Mouse (Mus musculus): ENCODE data around the gene Sorcs2.
A peak's percentile ranks its signal among the peaks of the same experiment; 100 is the strongest.

Gene Sorcs2

DNA sequence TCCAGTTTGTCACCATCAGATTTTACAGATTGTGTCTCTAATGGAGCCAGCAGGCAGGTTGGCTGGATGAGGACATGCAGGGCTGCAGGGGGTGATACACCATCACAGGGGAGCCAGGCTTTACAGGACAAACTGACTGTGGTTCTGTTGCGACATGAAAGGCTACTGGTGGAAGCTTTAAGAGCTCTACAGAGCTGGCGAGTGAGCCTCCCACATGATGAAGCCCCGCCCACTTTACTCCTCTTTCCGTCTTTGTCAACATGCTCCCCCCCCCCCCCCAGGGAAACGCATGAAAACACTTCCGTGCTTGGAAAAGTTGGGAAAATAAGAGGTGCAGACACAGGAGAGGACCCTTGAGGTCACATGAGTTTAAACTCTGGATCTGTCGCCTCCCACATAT is 219.7 kb downstream of the Sorcs2 start:
- DNase-seq (ENCODE audit: low spot score) = no peak

DNA sequence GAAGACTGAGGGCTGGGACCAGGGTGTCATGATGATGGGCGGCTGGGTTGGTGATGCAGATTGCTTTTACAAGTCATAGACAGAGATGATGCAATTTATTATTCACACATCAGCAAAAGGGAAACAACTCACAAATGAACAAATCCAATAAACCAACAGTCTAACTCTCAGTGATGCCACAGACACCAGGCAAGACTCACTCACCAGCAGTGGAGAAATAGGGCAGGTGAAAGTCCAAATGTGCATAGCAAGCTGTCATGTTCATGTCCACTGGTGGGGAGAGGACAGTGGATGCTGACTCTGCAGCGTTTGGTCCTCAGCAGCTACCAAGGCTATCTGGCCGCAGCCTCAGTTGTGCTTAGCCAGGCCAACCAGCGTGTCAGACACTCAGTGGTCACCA is 221.1 kb downstream of the Sorcs2 start:
- DNase-seq (ENCODE audit: low spot score) = no peak

DNA sequence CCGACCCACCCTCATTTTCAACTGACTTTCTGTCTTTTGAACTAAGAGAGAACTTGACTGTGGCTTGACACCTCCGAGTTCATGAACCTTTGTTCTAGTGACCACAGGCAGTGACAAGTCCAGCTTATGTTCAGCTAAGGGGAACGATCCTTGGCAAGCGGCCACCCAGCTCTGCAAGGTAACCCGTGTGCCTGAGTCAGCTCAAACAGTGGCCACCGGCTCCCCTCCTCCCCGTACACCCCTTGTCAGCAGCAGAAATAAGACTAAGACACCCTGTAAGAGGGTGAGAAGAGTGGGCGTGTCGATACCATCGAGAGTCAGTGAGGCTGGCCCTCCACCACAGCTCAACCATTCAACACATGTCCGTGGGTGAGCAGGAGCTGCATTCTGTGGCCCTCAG is 221.5 kb downstream of the Sorcs2 start:
- DNase-seq (ENCODE audit: low spot score) = no peak

DNA sequence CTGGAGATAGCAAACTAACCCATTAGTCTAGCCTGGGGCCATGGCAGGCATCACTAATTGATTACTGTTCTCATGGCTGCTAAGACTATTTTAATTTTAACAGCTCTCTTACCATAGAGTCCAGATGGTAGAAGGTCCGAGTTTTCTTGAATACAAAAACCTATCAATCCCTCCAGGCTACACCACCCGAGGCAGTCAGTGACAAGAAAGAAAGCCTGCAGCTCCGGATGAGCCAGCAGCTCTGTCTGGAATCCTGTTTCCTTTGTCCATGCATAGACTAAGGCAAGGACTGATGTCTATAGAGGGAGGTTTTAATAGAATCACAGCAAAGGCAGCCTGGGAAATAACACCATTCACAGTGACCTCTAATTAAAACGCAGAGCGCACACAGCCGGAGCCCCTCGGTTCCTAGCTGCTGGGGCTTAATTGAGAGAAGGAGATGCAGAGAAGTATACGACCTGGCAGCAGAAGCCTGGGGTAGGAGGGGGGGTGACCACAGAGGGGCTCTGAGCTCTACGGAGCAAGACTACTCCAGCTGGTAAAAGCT is 223.3 kb downstream of the Sorcs2 start:
- no peak for DNase-seq (ENCODE audit: low spot score)

DNA sequence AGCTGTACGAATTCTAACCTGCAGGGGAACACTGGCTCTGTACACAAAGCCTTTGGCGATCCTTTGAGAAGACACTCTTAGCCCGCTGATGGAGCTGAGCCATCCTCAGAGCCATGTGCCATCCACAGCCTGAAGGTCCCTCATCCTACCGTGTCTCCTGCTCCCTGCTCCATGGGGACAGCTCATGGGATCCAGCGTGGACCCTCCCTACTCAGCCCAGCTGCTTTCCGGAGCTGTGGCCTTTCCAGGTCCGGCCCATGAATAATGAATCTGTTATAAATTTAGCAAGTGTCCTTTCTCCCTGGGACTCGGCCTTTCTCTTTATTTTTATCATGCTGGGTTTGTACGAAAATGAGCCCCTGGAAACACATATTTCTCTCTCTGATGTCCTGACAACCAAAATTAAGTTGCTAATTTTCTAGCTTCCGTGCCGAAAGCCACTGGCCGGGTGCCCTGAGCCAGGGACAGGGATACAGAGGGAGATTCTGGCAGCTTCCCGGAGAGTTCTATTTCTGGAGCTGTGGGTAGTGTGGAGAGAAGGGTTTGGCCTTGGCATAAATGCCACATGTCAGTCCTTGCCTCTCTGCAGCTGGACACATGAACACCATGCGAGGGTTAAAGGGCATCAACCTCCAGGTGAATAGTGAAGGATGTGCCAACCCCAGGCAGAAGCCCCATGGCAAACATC is 228.8 kb downstream of the Sorcs2 start:
- DNase-seq (ENCODE audit: low spot score) = peak; percentile 16

DNA sequence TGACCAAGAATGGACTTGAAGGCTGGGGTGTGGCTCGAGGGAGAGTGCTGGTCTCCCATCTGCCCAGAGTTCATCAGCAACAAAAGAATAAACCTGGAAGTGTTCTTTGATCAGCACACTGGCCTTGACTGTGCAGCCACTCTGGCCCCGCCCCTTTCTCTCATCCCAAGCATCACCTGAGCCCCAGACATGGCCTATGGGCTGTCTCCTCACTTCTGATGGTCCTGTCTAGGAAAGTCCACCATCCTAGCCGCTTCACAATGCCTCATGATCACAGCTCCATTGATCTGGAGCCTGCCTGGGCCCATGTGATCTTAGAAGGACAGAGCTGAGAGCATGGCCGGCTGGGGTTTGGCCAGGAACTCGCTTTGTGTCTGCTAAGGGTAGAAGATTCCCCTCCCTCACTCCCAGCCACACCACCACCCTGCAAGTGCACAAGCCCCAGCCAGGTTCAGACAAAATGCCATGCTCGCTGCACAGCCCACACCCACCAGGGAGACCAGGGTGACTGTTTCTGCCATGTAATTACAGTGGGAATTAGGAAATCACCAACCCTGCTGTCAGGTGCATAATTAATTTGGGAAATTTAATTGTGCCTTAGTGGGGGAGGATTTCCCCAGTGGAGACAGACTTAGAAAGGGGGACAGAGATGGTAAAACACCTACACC is 231.5 kb downstream of the Sorcs2 start:
- no peak for DNase-seq (ENCODE audit: low spot score)

DNA sequence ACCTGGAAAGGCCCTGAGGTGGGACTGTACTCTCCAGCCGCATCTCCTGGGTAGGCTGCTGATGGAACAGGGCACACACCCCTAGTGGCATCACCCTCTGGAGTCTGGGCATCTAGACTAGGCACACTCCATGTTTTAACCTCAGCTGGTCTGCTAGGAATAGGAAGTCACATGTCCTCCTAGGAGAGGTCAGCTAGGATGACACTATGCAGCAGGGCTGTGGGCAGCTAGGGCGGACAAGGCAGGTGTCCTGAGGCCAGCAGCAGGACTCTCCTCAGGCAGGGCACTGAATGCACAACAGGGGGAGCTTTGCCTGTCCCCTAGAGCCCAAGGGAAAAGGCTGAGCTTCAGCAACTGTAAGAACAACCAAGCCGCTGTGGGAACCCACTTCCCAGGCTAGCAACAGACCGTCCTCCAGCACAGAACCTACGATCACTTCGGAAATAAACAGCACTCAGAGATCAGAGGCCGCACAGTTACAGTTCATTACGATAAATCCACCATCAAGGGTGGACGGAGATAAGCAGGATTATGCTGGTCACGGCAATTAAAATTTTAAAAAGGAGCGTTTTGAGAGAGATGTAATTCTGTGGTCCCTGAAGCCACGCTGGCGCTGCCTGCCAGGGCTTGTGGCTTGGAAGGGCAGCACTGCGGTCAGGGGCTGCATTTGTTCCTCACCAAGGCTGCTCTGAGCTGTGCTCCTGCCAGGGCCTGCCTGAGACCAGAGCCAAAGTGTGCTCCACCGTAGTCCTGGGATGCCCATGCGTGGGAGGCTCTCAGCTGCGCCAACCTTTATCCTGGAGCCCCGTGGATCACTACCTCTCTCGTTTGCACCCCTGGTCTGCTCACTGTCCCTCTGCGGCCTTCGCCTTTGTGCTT is 232.3 kb downstream of the Sorcs2 start:
- DNase-seq (ENCODE audit: low spot score) = no peak

DNA sequence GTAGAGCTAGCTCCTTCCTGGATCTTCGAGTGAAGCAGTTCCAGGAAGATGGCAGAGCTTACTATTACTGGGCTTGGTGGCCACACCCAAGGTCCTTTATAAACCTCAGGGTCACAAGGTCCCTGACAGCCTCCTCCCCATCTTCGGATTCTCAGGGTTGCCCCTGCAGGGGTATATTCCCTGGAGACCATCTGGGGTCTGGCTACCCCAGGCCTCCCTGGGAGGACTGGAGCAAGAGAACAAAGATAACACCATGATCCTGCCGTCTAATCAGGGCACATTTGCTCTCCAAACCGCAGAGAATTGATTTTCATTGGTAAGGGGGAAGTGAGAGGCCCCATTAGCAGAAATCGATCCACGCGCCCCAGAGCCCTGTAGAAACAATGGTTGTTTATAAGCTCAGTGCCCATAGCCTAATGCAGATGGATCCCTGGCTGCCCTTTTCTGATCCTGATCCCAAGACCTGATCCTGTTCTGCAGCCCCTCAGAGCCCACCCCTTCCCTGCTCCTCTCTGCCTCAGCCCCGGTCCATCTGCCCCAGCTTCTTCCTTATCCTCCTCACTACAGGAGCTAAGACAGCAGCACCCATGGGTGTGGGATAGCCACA is 243.0 kb downstream of the Sorcs2 start:
- DNase-seq (ENCODE audit: low spot score) = no peak

DNA sequence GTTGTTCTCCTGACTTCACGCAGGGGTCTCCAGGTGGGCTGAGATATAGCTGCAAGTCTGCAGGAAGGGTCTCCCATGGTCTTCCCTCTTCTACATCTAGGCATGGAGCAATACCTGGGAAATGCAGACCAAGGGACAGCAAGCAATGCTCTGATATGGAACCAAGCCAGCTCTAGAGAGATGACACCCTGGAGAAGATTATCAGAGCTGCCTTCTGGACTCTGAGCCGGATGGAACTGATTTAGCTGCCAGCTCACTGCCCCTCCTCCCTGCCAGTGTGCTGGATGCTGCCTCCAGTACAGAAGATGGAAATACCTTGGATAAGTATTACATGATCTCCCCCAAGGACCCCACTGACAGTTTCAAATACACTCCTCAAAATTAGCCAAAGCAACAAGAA is 244.7 kb downstream of the Sorcs2 start:
- no peak for DNase-seq (ENCODE audit: low spot score)

DNA sequence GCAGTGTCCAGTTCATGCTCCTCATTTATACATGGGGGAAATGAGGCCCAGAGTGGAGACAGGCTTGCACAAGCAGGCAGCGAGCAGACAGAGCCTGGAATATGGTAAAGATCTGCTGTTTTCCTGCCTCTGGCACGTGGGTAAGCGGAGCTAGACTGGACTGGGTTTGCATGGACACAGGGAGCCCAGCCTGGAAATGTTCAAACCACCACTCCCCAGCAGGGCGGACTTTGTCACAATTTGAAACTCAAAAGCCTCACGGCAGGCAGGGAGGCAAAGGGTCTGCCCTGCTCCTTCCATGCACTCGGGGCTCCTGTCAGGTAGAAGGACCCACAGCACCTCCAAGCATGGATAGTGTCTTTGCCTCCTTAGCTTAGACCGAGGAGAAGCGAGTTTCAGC is 246.9 kb downstream of the Sorcs2 start:
- no peak for DNase-seq (ENCODE audit: low spot score)

DNA sequence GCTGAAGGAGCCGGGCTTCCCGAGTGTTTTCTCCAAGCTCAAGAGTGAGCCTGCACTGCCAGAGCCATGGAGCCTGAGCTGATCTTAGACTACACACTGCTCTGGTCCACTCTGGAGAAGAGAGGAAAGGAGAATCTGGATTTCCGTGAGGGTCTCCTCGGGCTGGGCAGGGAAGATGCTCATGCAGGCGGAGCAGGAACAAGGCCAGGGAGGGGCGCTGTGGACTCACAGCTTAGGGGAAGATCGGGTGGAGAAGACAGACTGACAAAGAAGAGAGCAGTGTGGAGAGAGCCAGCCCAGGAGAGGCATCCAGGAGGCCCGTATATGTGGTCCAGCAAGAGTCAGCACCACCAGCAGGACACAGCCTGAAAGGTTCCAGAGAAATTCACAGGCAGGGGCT is 248.8 kb downstream of the Sorcs2 start:
- DNase-seq (ENCODE audit: low spot score) = no peak

DNA sequence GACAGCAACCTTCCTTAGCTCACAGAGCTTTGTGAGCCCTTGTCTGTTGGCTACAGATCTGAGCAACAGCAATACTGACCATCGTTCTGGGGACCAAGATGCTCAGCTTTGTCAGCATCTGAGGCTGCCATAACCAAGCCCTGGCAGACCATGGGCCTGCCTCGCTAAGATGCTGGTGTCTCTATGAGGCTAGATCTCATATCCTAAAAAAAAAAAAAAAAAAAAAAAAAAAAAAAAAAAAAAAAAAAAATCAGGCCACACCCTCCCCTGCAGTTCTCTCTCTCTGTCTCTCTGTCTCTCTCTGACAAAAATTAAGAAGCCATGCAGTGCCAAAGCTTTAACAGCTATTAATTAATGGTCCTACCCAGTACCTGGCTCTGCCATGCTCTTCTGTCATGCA is 251.3 kb downstream of the Sorcs2 start:
- no peak for DNase-seq (ENCODE audit: low spot score)

DNA sequence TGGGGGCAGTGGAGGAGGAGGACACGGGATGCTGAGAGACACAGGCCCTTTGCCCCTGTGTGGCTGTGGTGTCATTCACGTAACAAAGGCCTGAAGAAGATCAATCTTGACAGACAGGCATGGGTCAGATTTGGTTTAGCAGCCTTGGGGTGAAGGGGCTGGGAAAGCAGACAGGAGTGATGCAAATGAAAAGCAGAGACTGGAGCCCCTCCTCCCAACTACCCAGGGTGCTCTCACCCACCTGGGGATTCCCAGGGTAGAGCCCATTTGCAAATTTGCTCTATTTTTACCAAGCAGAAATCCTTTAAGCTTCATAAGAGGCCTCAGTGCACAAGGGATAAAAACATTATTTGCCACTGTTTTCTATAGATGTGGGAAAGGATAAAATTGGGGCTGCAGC is 253.4 kb downstream of the Sorcs2 start:
- no peak for DNase-seq (ENCODE audit: low spot score)

DNA sequence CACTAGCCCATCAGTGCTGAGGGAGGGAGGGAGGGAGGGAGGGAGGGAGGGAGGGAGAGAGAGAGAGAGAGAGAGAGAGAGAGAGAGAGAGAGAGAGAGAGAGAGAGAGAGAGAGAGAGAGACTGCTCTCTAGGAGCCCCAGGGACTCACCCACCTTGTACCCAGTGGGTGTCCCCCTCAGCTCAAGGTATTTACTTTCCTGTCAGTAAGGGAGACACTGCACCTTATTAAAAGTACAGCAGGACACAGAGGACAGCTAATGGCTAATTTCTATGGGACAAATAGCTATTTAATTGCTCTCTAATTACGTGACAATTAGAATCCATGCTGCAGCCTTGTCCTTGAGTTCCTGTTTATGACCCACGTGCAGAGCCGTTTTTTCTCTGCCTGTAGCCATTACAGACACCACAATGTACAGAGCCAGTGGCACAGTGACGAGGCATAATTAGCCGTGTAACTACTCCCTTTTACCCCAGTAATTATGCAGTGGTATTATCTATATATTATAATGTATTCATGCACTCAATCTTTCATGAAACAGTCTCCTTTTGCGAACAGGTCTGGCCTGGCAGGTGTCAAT is 256.2 kb downstream of the Sorcs2 start:
- no peak for DNase-seq (ENCODE audit: low spot score)

DNA sequence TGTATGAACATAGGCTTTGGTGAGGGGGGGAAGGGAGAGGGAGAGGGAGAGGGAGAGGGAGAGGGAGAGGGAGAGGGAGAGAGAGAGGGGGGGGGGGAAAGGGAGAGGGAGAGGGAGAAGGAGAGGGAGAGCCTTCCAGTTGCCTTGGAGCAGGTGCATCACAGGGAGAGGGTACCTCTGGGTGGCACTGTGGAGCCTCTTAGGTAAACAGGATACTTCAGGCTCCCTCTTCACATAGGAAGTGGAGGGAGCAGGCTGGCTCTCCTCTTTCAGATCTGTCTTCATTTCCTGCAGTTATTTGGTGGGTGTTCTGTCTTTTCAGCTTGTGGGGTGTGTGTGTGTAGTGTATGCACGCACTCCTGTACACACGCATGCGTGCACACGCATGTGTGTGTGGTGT is 256.8 kb downstream of the Sorcs2 start:
- no peak for DNase-seq (ENCODE audit: low spot score)

DNA sequence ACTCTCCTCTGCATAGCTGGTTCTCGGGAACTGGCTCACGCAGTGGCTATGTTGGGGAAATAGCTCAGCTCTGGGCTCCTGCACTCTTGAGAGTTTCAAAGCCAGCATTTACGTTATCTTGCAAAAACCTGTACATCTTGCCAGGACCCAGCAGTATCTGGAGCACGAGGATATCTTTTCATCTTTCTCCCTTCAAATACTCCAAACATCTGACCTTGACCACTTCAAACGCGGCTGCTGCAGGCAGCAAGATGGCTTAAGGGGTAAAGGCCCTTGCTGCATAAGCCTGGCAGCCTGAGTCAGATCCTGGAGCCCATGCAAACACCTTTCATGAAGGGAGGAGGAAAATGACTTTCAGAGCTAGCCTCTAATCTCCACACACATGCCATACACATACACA is 258.2 kb downstream of the Sorcs2 start:
- no peak for DNase-seq (ENCODE audit: low spot score)

DNA sequence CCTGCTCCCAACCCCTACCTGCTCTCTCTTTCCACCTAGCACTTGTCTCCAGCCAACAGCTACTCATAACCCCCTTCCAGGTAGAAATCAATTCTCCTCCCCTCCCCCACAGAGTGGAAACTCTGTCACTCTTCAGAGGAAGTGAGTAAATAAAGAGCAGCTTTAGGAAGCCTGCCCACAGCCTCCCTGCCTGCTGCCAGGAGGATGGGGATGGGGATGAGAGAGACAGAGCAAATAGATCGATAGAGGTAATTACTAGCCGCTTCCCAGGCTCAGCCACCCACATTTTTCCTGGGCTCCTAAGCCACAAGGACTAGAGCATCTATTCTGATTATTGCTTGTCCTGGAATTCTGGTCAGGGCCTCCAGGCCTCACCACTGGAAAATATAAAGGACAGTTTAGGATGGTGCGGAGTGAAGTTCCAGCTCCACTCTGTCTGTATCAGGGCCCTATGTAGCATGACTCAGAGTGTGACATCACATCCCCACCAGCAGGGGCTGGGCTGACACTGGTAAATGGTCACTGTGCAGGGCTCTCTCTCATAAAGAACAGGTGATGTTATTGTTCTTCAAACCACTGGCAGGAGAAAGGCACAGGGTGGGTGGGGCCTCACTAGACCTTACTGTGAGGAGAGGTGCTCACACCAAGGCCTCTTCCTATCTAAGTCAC is 261.9 kb downstream of the Sorcs2 start:
- no peak for DNase-seq (ENCODE audit: low spot score)

DNA sequence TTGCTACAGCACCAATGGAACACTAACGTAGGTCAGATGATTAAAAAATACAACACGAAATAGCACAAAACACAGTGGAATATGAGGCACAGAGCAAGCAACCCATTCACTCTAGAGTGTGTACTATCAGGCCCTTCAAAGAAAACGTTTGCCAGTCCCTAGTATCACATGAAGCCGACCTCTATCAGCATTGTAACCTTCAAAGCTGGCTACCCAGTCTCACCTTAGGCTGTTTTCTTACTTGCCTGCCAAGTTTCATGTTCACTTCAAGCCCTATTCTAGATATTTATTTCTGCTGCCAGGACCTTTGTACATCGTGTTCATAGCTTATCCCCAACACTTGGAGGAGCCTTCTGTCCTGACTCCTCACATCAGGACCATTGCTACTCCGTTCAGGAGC is 263.6 kb downstream of the Sorcs2 start:
- no peak for DNase-seq (ENCODE audit: low spot score)

DNA sequence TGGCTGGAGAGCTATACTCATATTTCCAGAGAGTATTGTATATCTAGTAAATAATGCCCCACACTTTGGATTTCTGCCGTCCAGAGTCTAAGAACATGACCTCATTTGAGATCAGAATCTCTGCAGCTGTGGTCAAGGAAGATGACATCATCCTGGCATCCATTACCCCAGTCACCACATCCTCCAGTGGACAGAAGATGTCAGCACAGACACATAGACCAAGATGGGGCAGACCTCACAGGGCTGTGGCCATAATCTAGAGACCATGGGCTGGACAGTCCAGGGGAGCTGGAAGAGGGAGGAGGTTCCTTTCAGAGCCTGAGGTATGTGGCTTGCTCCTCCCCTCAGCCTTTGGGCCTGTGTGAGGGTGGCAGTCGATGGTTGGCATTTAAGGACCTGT is 264.0 kb downstream of the Sorcs2 start:
- DNase-seq (ENCODE audit: low spot score) = no peak

DNA sequence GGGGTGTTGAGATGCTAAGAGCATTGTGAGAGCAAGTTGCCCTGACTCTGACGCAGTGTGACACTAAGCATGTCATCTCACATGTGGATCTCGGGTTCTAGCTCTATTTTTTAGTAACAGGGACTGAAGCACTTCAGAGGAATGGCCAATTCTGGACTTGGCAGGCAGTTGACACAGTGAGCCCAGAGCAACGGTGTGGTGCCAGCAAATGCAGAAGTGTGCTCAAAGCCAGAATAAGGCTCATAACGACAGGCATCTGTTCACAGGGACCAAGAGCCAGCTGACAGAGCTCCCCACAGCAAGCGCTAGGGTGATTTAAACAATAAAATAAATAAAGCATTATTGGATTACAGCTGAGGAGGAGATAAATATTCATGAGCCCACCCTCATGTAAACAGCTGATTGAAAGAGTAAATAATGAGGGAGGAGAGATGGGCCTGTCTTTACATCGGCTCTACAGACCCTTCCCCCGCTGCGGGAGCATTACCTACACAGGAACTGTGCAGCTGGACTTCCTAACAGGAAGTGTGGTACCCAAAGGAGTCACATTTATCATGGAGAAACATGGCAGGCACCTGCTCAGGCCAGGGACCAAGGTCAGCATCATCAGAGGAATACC is 267.4 kb downstream of the Sorcs2 start:
- DNase-seq (ENCODE audit: low spot score) = no peak

DNA sequence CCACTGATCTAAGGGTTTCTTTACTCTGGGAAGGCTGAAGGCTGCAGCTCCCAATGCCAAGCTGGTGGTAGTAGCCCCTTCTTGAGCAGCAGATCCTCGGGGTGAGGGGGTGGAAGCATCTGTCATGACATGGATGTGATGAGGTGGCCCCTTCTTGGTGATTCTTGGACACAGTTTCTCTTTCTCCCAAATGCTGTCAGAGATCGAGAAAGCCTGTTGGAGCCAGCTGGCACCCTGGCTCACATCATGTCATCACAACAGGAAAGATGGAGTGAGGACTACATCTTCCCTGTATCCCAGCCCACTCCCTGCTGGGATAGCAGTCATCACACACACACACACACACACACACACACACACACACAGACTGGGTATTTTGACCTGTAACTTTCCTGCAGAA is 268.3 kb downstream of the Sorcs2 start:
- no peak for DNase-seq (ENCODE audit: low spot score)

Measured in left cerebral cortex, adult 11 months (tissue).